Mouse (Mus musculus): Measurements from ENCODE around the gene Scfd2. TPM values are rescaled to one million over a fixed set of nuclear protein-coding genes. Genes with fewer than 3 reads are reported as not detected.

The Scfd2 gene
- polyA plus RNA-seq, 1 experiment: 12.4 TPM

- Histone ChIP-seq H3K4me3 (replicated peaks; ENCODE audit: extremely low read depth, low read depth, low read length) (no peak overlapping the region), H3K4me1 (ENCODE audit: control insufficient read depth, insufficient read depth, low read length) (no peaks in the 10 kb centered on the region)
- WGBS: 79% methylated on average over 10 of the region's 10 CpGs
- no peak for DNase-seq
- TF ChIP-seq POLR2A (IDR thresholded peaks at IDR 0.05; ENCODE audit: borderline replicate concordance, extremely low read depth, low read depth, low read length) (no peak), CTCF (IDR thresholded peaks at IDR 0.05; ENCODE audit: insufficient read depth, low read length) (no peak)
Observed at GRCm38 (mm10) chr5:74321010-74321746, 210.4 kb downstream of the Scfd2 start.

- no peak for DNase-seq
- no peaks in the 10 kb centered on the region for H3K4me1 ChIP-seq (ENCODE audit: control insufficient read depth, insufficient read depth, low read length)
- TF ChIP-seq CTCF (IDR thresholded peaks at IDR 0.05; ENCODE audit: insufficient read depth, low read length): no peak
- TF ChIP-seq POLR2A (IDR thresholded peaks at IDR 0.05; ENCODE audit: borderline replicate concordance, extremely low read depth, low read depth, low read length): no peak
- no peak overlapping the region for H3K4me3 ChIP-seq (replicated peaks; ENCODE audit: extremely low read depth, low read depth, low read length)
- 73% methylated on average over 2 of the region's 2 CpGs for WGBS
Observed at GRCm38 (mm10) chr5:74319551-74319950, 212.0 kb downstream of the Scfd2 start.

DNA sequence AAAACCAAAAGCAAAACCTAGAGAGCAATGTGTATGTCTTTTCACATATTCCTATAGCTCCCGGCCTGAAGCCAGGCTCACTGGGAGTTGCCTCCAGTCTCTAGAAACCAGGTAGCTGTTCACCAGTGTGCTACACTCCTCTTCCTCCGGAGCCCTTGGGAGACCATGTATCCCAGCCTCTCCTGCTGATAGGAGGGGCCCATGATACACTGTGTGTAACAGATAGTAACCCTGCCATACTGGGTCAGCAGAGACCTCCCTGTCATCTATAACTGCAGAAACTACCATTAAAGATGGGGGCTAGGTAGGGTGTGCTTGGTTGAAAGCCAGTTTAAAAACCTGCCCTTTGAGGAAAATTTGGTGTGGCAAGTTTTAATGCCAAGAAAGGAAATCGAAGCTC, 214.4 kb downstream of the Scfd2 start:
- H3K4me3 ChIP-seq (replicated peaks; ENCODE audit: extremely low read depth, low read depth, low read length): no peak overlapping the region
- TF ChIP-seq POLR2A (IDR thresholded peaks at IDR 0.05; ENCODE audit: borderline replicate concordance, extremely low read depth, low read depth, low read length): no peak
- TF ChIP-seq CTCF (IDR thresholded peaks at IDR 0.05; ENCODE audit: insufficient read depth, low read length): no peak
- DNase-seq: no peak
- WGBS: 90% methylated on average over 3 of the region's 3 CpGs
- H3K4me1 ChIP-seq (ENCODE audit: control insufficient read depth, insufficient read depth, low read length): no peaks in the 10 kb centered on the region

DNA sequence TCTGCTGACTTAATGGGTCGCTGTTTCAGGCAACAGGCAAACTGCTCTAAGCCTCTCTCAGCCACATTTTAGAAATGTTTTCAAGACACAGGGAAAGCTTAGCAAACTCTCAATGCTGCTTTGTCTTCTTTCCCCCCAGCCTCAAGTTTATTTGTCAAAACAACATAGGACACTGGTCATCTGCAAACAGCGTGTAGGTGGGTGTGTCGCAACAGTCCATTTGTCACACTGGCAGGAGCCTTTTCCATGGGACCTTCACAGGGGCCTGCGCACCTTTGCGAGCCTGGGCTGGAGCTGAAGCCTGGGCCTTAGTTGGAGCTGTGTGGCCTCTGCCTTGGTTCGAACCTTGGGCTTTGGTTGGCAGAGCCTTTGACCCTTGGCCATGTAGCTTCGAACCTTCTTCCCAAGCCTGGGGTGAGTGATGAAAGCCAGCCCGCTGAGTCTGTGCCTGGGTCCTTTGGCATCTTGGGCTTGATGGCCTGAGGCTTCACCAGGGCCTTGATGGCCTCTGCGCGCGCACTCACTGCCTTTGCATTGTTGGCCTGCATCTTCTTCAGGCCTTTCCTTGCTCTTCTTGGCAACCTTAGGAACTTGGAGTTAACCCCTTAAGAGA, 215.1 kb downstream of the Scfd2 start:
- 89% methylated on average over 11 of the region's 11 CpGs for WGBS
- DNase-seq: no peak
- no peaks in the 10 kb centered on the region for H3K4me1 ChIP-seq (ENCODE audit: control insufficient read depth, insufficient read depth, low read length)
- H3K4me3 ChIP-seq (replicated peaks; ENCODE audit: extremely low read depth, low read depth, low read length): no peak overlapping the region
- TF ChIP-seq POLR2A (IDR thresholded peaks at IDR 0.05; ENCODE audit: borderline replicate concordance, extremely low read depth, low read depth, low read length) (no peak), CTCF (IDR thresholded peaks at IDR 0.05; ENCODE audit: insufficient read depth, low read length) (no peak)

- DNase-seq: no peak
- Histone ChIP-seq H3K4me1 (ENCODE audit: control insufficient read depth, insufficient read depth, low read length) (no peaks in the 10 kb centered on the region), H3K4me3 (replicated peaks; ENCODE audit: extremely low read depth, low read depth, low read length) (no peak overlapping the region)
- TF ChIP-seq POLR2A (IDR thresholded peaks at IDR 0.05; ENCODE audit: borderline replicate concordance, extremely low read depth, low read depth, low read length) (no peak), CTCF (IDR thresholded peaks at IDR 0.05; ENCODE audit: insufficient read depth, low read length) (no peak)
- WGBS: 60% methylated on average over 12 of the region's 12 CpGs
Observed at GRCm38 (mm10) chr5:74315471-74316245, 215.9 kb downstream of the Scfd2 start.

GRCm38 (mm10) chr5:74314501-74314900, 217.1 kb downstream of the Scfd2 start:
- 91% methylated on average over 6 of the region's 6 CpGs for WGBS
- Histone ChIP-seq H3K4me1 (ENCODE audit: control insufficient read depth, insufficient read depth, low read length) (no peaks in the 10 kb centered on the region), H3K4me3 (replicated peaks; ENCODE audit: extremely low read depth, low read depth, low read length) (no peak overlapping the region)
- TF ChIP-seq POLR2A (IDR thresholded peaks at IDR 0.05; ENCODE audit: borderline replicate concordance, extremely low read depth, low read depth, low read length) (no peak), CTCF (IDR thresholded peaks at IDR 0.05; ENCODE audit: insufficient read depth, low read length) (no peak)
- DNase-seq: no peak

- no peaks in the 10 kb centered on the region for H3K4me1 ChIP-seq (ENCODE audit: control insufficient read depth, insufficient read depth, low read length)
- no peak for TF ChIP-seq CTCF (IDR thresholded peaks at IDR 0.05; ENCODE audit: insufficient read depth, low read length)
- TF ChIP-seq POLR2A (IDR thresholded peaks at IDR 0.05; ENCODE audit: borderline replicate concordance, extremely low read depth, low read depth, low read length): no peak
- 91% methylated on average over 7 of the region's 7 CpGs for whole genome bisulfite sequencing
- no peak overlapping the region for H3K4me3 ChIP-seq (replicated peaks; ENCODE audit: extremely low read depth, low read depth, low read length)
- DNase-seq: no peak
Observed at GRCm38 (mm10) chr5:74313542-74313941, 218.0 kb downstream of the Scfd2 start.

DNA sequence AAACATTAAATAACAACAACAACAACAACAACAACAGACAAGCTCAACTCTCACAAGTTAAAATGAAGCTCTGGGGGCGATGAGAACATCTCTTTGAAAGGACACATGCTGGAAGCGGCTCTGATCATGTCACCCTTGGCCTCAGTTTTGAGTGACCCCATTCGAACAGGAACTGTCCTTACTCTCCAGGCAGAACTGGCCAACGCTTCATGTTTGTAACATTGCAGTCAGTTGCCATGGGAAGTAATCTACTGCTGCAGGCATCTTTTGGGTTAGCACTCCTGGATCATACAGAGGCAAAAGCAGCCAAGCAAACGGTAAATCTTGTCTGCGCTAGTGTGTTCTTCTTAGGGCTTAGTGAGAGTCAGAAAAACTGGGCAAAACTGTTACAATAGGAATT, 219.7 kb downstream of the Scfd2 start:
- Histone ChIP-seq H3K4me1 (ENCODE audit: control insufficient read depth, insufficient read depth, low read length) (no peaks in the 10 kb centered on the region), H3K4me3 (replicated peaks; ENCODE audit: extremely low read depth, low read depth, low read length) (no peak overlapping the region)
- DNase-seq: no peak
- WGBS: 67% methylated on average over 6 of the region's 6 CpGs
- no peak for TF ChIP-seq CTCF (IDR thresholded peaks at IDR 0.05; ENCODE audit: insufficient read depth, low read length)
- no peak for TF ChIP-seq POLR2A (IDR thresholded peaks at IDR 0.05; ENCODE audit: borderline replicate concordance, extremely low read depth, low read depth, low read length)

DNA sequence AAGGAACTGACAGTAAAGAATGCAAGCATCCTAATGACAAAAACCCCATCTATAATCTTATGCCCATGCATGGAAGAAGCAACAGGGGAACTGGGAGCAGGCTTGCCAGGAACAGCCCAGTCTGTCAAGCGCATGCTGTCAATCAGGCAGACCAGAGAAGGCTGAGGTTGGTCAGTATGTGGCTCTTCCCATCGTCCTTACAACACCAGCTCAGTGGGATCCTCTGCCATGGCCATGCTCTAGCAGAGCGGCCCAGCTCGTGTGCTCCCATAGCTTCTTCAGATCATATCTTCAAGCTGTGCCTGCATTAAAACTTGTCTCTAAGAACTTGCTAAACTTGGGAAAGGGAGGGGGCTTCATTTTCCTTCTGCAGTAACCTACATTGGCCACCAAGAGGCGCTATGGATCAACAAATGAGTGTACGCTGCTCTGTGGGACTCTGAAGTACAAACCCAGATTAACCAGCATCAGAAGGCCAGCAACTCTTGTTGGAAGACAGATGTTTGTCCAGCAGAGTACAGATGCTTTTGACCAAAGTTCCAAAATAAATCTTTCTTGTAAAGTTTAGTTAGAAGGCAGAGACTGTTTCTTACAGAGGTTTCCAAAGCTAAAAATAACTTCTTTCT, 220.2 kb downstream of the Scfd2 start:
- Histone ChIP-seq H3K4me1 (ENCODE audit: control insufficient read depth, insufficient read depth, low read length) (no peaks in the 10 kb centered on the region), H3K4me3 (replicated peaks; ENCODE audit: extremely low read depth, low read depth, low read length) (no peak overlapping the region)
- 45% methylated on average over 6 of the region's 6 CpGs for WGBS
- DNase-seq: peak; percentile 23
- TF ChIP-seq CTCF (IDR thresholded peaks at IDR 0.05; ENCODE audit: insufficient read depth, low read length) (peak; percentile 32), POLR2A (IDR thresholded peaks at IDR 0.05; ENCODE audit: borderline replicate concordance, extremely low read depth, low read depth, low read length) (no peak)
